Mouse (Mus musculus) lung, postnatal 0 days (tissue): ENCODE results near the gene Btd. TPM values are rescaled to one million over a fixed set of nuclear protein-coding genes. Genes with fewer than 3 reads are reported as not detected.

Source experiments
- ATAC-seq: fragments of 200-750 bp; cut with Nextera tagmentation; 2 replicates; pipeline ENCODE4 v1.8.0; 2017; ENCODE audit warnings: moderate library complexity
- DNase-seq: peaks from one replicate; pipeline ENCODE4 v3.0.0-alpha.2; 2016; ENCODE audit warnings: low spot score
- H3K27ac ChIP-seq: fragments of 300-500 bp; sonication (generic); 2 replicates; pipeline ENCODE4 v1.5.1; 2014; ENCODE audit warnings: antibody characterized with exemption, mild to moderate bottlenecking, low read length, mixed read lengths
- H3K27me3 ChIP-seq: fragments of 300-500 bp; sonication (generic); replicated peaks from 2 replicates; pipeline ENCODE4 v1.6.1; 2014; ENCODE audit warnings: low read length, mixed read lengths; ENCODE audit not compliant: insufficient read depth
- H3K36me3 ChIP-seq: fragments of 300-500 bp; sonication (generic); 2 replicates; pipeline ENCODE4 v1.6.1; 2014; ENCODE audit warnings: low read length, mixed read lengths; ENCODE audit not compliant: insufficient read depth
- H3K4me1 ChIP-seq: fragments of 300-500 bp; sonication (generic); 2 replicates; pipeline ENCODE4 v1.6.1; 2014; ENCODE audit warnings: antibody characterized with exemption, low read depth, low read length, mixed read lengths; ENCODE audit not compliant: insufficient read depth
- H3K4me2 ChIP-seq: fragments of 300-500 bp; sonication (generic); replicated peaks from 2 replicates; pipeline ENCODE4 v1.6.1; 2014; ENCODE audit warnings: low read depth, mild to moderate bottlenecking, low read length, moderate library complexity, mixed read lengths
- H3K4me3 ChIP-seq: fragments of 300-500 bp; sonication (generic); 2 replicates; pipeline ENCODE4 v1.5.1; 2014; ENCODE audit warnings: low read depth, low read length
- H3K9ac ChIP-seq: fragments of 300-500 bp; sonication (generic); replicated peaks from 2 replicates; pipeline ENCODE4 v1.6.1; 2014; ENCODE audit warnings: low read depth, mild to moderate bottlenecking
- H3K9me3 ChIP-seq: fragments of 300-500 bp; sonication (generic); 2 replicates; pipeline ENCODE4 v1.6.1; 2016; ENCODE audit warnings: low read length, mixed read lengths
- CTCF ChIP-seq: IDR thresholded peaks from 2 replicates; pipeline ENCODE4 v1.5.1; 2016; ENCODE audit warnings: antibody characterized with exemption, mild to moderate bottlenecking
- EP300 ChIP-seq: IDR thresholded peaks from 2 replicates; pipeline ENCODE4 v1.6.1; 2016; ENCODE audit warnings: antibody characterized with exemption, mild to moderate bottlenecking, control low read depth
- WGBS: fragments of 180-500 bp; shearing (Covaris S2); extraction: QIAGEN DNeasy Blood & Tissue Kit; methylation state at CpG from one replicate; pipeline ENCODE4 v1.1.7; 2014; 5-methylcytosine and 5-hydroxymethylcytosine counted together
- polyA plus RNA-seq: library from polyadenylated mRNA; unstranded; fragments of >200 nt; fragmentation: Nextera tagmentation; extraction: Ambion mirVana; gene quantifications from 2 replicates; pipeline ENCODE4 v1.2.1, GENCODE M21; 2015

Gene Btd
- polyA plus RNA-seq, 1 experiment from 2014 or later = 28.2 TPM

DNA sequence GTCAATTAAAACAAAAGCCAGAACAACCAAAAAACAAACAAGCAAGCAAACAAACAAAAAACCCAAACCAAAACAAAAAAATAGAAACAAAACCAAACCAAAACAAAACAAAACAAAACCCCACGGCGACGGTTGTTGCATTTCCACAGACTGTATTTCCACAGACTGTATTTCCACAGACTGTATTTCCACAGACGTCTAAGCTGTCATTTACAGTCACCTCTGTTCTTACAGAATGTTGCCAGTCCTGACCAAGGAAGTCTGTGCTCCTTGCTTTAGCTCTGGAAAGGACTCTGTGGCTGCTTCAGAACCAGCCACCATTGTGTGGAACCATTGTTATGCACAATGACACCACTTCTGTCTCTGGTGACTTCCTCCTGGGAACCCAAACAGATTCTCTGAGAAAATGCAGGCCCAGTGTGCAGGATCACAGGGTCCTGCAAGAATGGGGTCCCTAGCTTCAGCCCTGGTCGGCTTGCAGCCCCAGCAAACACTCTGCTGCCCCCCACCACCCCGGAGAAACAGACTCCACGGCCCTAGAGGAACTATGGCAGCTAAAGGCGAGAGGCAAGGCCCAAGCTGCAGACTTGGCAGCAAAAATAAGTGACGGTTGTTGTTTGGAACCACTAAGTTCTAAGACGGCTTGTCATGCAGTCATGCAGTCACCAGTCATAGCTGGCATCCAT lies 30.9 kb downstream of the Btd start:
- peaks cover 8% of the 10 kb centered on the region; the same call in 1 of the 2 replicates for H3K36me3 ChIP-seq
- DNase-seq (no peak), ATAC-seq (no peak)
- no peak overlapping the region for H3K9ac ChIP-seq
- WGBS = 61% methylated on average over 10 of the region's 10 CpGs
- H3K27me3 ChIP-seq = no peaks in the 10 kb centered on the region
- no peaks in the 10 kb centered on the region for H3K9me3 ChIP-seq
- no peak overlapping the region for H3K4me3 ChIP-seq
- H3K4me1 ChIP-seq = no peaks in the 10 kb centered on the region
- no peak overlapping the region for H3K27ac ChIP-seq
- TF ChIP-seq CTCF = no peak
- no peak for TF ChIP-seq EP300
- H3K4me2 ChIP-seq = no peak overlapping the region

- Histone ChIP-seq H3K36me3 (no peaks in the 10 kb centered on the region), H3K4me3 (no peak overlapping the region), H3K9me3 (no peaks in the 10 kb centered on the region), H3K4me2 (no peak overlapping the region), H3K4me1 (peaks cover 3% of the 10 kb centered on the region; the same call in 1 of the 2 replicates), H3K9ac (no peak overlapping the region), H3K27ac (no peak overlapping the region), H3K27me3 (no peaks in the 10 kb centered on the region)
- DNase-seq (no peak), ATAC-seq (no peak)
- TF ChIP-seq EP300 = no peak
- TF ChIP-seq CTCF = no peak
- WGBS = 87% methylated on average over 3 of the region's 3 CpGs
Observed at GRCm38 (mm10) chr14:31680656-31681055, 39.8 kb downstream of the Btd start.

DNA sequence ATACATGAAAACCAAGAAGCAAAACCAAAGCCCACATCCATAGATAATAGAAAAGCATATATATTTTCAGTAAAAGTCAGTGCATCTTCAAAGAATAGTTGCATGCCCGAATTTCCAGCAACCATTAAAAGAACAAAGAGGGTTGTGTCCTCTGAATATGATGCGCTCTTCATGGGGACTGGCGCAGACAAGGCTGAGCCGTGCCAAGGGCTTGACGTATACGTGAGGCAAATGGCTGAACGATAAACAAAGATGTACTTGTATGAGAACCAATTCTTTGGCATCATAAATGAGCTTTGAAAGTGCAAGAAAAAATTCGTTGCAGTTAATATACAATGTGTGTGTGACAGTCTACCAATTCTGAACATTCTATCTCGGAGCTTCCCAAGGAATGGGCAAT lies 40.5 kb downstream of the Btd start:
- Histone ChIP-seq H3K9me3 (no peaks in the 10 kb centered on the region), H3K4me3 (no peak overlapping the region), H3K27me3 (no peaks in the 10 kb centered on the region), H3K9ac (no peak overlapping the region), H3K27ac (no peak overlapping the region), H3K4me1 (peaks cover 3% of the 10 kb centered on the region; the same call in 1 of the 2 replicates), H3K4me2 (no peak overlapping the region), H3K36me3 (no peaks in the 10 kb centered on the region)
- WGBS = 63% methylated on average over 9 of the region's 9 CpGs
- TF ChIP-seq EP300 = no peak
- TF ChIP-seq CTCF = no peak
- DNase-seq = peak; percentile 29
- peak; percentile 66 for ATAC-seq

DNA sequence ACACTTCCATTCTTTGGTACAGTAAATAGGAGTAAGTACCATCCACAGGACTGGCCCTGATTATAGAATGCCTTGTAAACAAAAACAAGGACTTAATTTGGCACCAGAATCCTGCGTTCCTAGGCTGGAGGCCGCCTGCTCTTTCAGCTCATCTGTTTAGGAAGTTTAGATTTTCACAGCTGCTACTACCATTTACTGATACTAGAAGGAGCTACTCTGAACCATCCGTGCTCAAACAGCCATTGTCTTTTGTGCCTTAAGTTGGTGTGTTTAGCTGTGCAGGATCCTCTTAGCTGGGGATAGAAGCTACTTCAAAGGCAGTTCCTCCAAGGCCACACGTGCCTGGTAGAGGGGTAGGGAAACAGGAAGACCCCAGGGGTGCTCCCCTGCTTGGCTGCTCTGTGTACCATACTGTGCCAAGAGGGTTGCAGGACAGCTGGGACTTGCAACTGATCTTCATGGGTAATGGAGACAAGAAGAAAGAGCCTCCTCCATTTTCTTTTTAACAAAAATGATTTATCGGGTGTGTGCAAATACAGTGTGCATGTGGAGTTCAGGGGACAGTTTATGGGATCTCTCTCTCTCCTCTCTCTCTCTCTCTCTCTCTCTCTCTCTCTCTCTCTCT lies 41.2 kb downstream of the Btd start:
- DNase-seq (no peak), ATAC-seq (0 out of 2 replicates have a peak, but pooled peaks have one; percentile 32)
- no peaks in the 10 kb centered on the region for H3K27me3 ChIP-seq
- no peaks in the 10 kb centered on the region for H3K9me3 ChIP-seq
- H3K9ac ChIP-seq = no peak overlapping the region
- H3K27ac ChIP-seq = peak overlapping the region; percentile 39
- TF ChIP-seq CTCF (no peak), EP300 (no peak)
- no peak overlapping the region for H3K4me2 ChIP-seq
- H3K4me1 ChIP-seq = peaks cover 3% of the 10 kb centered on the region; the same call in 1 of the 2 replicates
- WGBS = 29% methylated on average over 5 of the region's 5 CpGs
- H3K4me3 ChIP-seq = no peak overlapping the region
- H3K36me3 ChIP-seq = no peaks in the 10 kb centered on the region

DNA sequence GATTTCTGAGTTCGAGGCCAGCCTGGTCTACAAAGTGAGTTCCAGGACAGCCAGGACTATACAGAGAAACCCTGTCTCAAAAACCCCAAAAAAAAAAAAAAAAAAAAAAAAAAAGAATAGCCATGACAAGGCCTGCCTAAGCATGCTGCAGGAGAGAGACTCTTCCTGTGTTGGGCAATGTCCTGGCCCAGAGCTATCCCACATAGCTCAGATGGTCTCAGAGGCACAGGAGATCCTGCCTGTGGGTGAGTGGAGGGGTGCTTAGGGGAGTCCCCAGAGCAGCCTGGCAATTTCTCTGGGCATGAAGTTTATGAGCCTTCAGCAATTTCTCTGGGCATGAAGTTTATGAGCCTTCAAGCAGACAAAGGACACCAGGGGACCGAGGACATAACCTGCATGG lies 42.8 kb downstream of the Btd start:
- H3K4me3 ChIP-seq = no peak overlapping the region
- WGBS = 88% methylated on average over 2 of the region's 2 CpGs
- H3K9me3 ChIP-seq = no peaks in the 10 kb centered on the region
- H3K27me3 ChIP-seq = no peaks in the 10 kb centered on the region
- H3K36me3 ChIP-seq = no peaks in the 10 kb centered on the region
- H3K9ac ChIP-seq = no peak overlapping the region
- H3K4me2 ChIP-seq = no peak overlapping the region
- DNase-seq (no peak), ATAC-seq (no peak)
- no peak overlapping the region for H3K27ac ChIP-seq
- peaks cover 3% of the 10 kb centered on the region; the same call in 1 of the 2 replicates for H3K4me1 ChIP-seq
- no peak for TF ChIP-seq CTCF
- no peak for TF ChIP-seq EP300

DNA sequence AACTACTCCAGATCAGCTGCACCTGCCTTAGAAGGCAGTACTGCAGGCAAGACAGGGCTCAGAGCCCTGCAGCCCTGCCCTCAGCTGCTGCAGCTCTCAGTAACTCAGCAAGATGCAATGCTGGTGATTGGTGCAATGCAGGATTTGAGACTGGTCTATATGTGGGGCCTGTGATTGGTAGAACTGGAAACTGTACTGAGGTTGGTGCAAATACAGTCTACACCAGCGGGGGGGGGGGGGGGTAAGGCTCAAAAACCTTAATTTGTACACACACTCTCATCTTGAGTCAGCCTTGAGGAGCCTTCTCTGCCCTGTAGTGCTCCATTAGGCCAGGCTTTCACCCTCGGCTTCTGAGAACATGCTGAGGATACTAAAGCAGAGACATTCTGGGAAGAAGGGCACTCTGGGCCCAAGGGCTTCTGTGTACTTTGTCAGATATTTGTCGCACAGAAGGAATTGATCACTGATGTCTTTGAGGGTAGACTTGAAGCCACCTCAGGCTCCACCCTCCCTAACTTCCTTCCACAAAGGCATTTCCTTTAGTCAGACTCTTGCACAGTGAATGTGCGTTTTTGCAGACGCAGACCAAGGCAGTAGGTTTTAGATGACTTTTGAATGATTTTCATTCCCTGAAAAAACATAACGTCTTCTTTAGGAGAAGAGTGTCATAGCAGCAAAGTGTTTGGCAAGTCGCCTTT lies 43.7 kb downstream of the Btd start:
- TF ChIP-seq CTCF (no peak), EP300 (no peak)
- H3K27me3 ChIP-seq = no peaks in the 10 kb centered on the region
- ATAC-seq = no peak
- WGBS = 49% methylated on average over 7 of the region's 7 CpGs
- no peak overlapping the region for H3K4me3 ChIP-seq
- H3K27ac ChIP-seq = no peak overlapping the region
- H3K36me3 ChIP-seq = no peaks in the 10 kb centered on the region
- no peak overlapping the region for H3K9ac ChIP-seq
- H3K4me1 ChIP-seq = peaks cover 3% of the 10 kb centered on the region; the same call in 1 of the 2 replicates
- H3K4me2 ChIP-seq = no peak overlapping the region
- H3K9me3 ChIP-seq = no peaks in the 10 kb centered on the region
- no peak for DNase-seq
